Mouse (Mus musculus) MEL (cell line): ENCODE results near the gene Gk2. TPM values are rescaled to one million over a fixed set of nuclear protein-coding genes. Genes with fewer than 3 reads are reported as not detected.

Experiments used
- DNase-seq: peaks from one replicate; pipeline ENCODE4 v3.0.0; 2011; ENCODE audit warnings: low read depth, low spot score
- H3K27ac ChIP-seq: 2 replicates; pipeline ENCODE4 v1.5.1; 2012; ENCODE audit warnings: low read depth, mild to moderate bottlenecking, control low read depth, low read length, moderate library complexity; ENCODE audit not compliant: control insufficient read depth
- H3K27me3 ChIP-seq, 2 experiments: fragments of 150-350 bp in 1 of 2; sonication (generic) in 1 of 2; 2 replicates each; pipeline ENCODE4 v1.6.1; 2012; ENCODE audit warnings: low read length in 2 of 2, mild to moderate bottlenecking in 2 of 2, improper control_type of control experiment in 1 of 2, moderate library complexity in 1 of 2; ENCODE audit not compliant: insufficient read depth in 2 of 2, control insufficient read depth in 1 of 2
- H3K36me3 ChIP-seq, 2 experiments: 2 replicates each; pipeline ENCODE4 v1.6.1; 2012 to 2014; ENCODE audit warnings: low read length in 2 of 2, improper control_type of control experiment in 1 of 2, inconsistent platforms in 1 of 2, mild to moderate bottlenecking in 1 of 2; ENCODE audit not compliant: insufficient read depth in 2 of 2, control insufficient read depth in 1 of 2
- H3K4me1 ChIP-seq, 2 experiments: fragments of 150-350 bp in 1 of 2; sonication (generic) in 1 of 2; 2 replicates each; pipeline ENCODE4 v1.6.1; 2012; ENCODE audit warnings: low read length in 2 of 2, improper control_type of control experiment in 1 of 2, mild to moderate bottlenecking in 1 of 2; ENCODE audit not compliant: insufficient read depth in 2 of 2, control insufficient read depth in 1 of 2
- H3K4me3 ChIP-seq, 2 experiments: fragments of 150-350 bp in 1 of 2; sonication (generic) in 1 of 2; 2 replicates each; pipeline ENCODE4 v1.5.1; 2012; ENCODE audit warnings: low read depth in 2 of 2, low read length in 2 of 2, mild to moderate bottlenecking in 2 of 2, moderate library complexity in 2 of 2, control low read depth in 1 of 2, improper control_type of control experiment in 1 of 2; ENCODE audit not compliant: control insufficient read depth in 1 of 2, insufficient read depth in 1 of 2
- H3K79me2 ChIP-seq: 2 replicates; pipeline ENCODE4 v1.6.1; 2012; ENCODE audit warnings: mild to moderate bottlenecking, low read length, moderate library complexity; ENCODE audit not compliant: control insufficient read depth, poor library complexity, insufficient read depth
- H3K9ac ChIP-seq: 2 replicates; pipeline ENCODE4 v1.6.1; 2012; ENCODE audit warnings: low read depth, mild to moderate bottlenecking, control low read depth, low read length, moderate library complexity; ENCODE audit not compliant: control insufficient read depth, poor library complexity, severe bottlenecking
- H3K9me3 ChIP-seq: fragments of 150-350 bp; sonication (generic); replicated peaks from 2 replicates; pipeline ENCODE4 v1.6.1; 2012; ENCODE audit warnings: mild to moderate bottlenecking, low read length, improper control_type of control experiment, moderate library complexity; ENCODE audit not compliant: insufficient read depth
- CHD1 ChIP-seq: IDR thresholded peaks from 2 replicates; pipeline ENCODE4 v1.6.1; 2012; ENCODE audit warnings: low read depth, mild to moderate bottlenecking, inconsistent platforms, low read length, improper control_type of control experiment
- CTCF ChIP-seq, 3 experiments: IDR thresholded peaks in 2 of 3; conservative IDR thresholded peaks in 1 of 3; 2 replicates each; pipeline ENCODE4 v1.5.1; 2011 to 2012; ENCODE audit warnings: low read length in 3 of 3, low read depth in 2 of 3, mild to moderate bottlenecking in 2 of 3, improper control_type of control experiment in 1 of 3, inconsistent platforms in 1 of 3, mixed read lengths in 1 of 3, moderate library complexity in 1 of 3; ENCODE audit not compliant: control insufficient read depth in 1 of 3, insufficient read depth in 1 of 3, poor library complexity in 1 of 3, severe bottlenecking in 1 of 3
- E2F4 ChIP-seq: IDR thresholded peaks from 2 replicates; pipeline ENCODE4 v1.6.1; 2011; ENCODE audit warnings: low read depth, low read length, improper control_type of control experiment, borderline replicate concordance
- ELF1 ChIP-seq: IDR thresholded peaks from 2 replicates; pipeline ENCODE4 v1.6.1; 2014; ENCODE audit warnings: low read depth, mild to moderate bottlenecking, inconsistent platforms, low read length, improper control_type of control experiment, moderate library complexity
- EP300 ChIP-seq, 2 experiments: IDR thresholded peaks; 2 replicates each; pipeline ENCODE4 v1.6.1; 2011; ENCODE audit warnings: improper control_type of control experiment in 2 of 2, low read length in 2 of 2, low read depth in 1 of 2, mild to moderate bottlenecking in 1 of 2
- ETS1 ChIP-seq: IDR thresholded peaks from 2 replicates; pipeline ENCODE4 v1.6.1; 2012; ENCODE audit warnings: low read depth, mild to moderate bottlenecking, inconsistent platforms, low read length, improper control_type of control experiment, moderate library complexity
- GATA1 ChIP-seq: IDR thresholded peaks from 2 replicates; pipeline ENCODE4 v1.6.1; 2011; ENCODE audit warnings: low read depth, low read length, improper control_type of control experiment
- MAFK ChIP-seq: IDR thresholded peaks from 2 replicates; pipeline ENCODE4 v1.6.1; 2011; ENCODE audit warnings: low read depth, mild to moderate bottlenecking, low read length, improper control_type of control experiment, borderline replicate concordance
- MAX ChIP-seq: IDR thresholded peaks from 2 replicates; pipeline ENCODE4 v1.6.1; 2011; ENCODE audit warnings: low read length, improper control_type of control experiment
- MAZ ChIP-seq: IDR thresholded peaks from 2 replicates; pipeline ENCODE4 v1.6.1; 2012; ENCODE audit warnings: low read depth, mild to moderate bottlenecking, inconsistent platforms, low read length, improper control_type of control experiment
- MYB ChIP-seq: IDR thresholded peaks from 2 replicates; pipeline ENCODE4 v1.6.1; 2011; ENCODE audit warnings: mild to moderate bottlenecking, low read depth, low read length, improper control_type of control experiment
- NELFE ChIP-seq: IDR thresholded peaks from 2 replicates; pipeline ENCODE4 v1.6.1; 2011; ENCODE audit warnings: low read depth, low read length, improper control_type of control experiment
- POLR2AphosphoS2 ChIP-seq: IDR thresholded peaks from 2 replicates; pipeline ENCODE4 v1.6.1; 2011; ENCODE audit warnings: low read length, improper control_type of control experiment
- POLR2AphosphoS5 ChIP-seq: IDR thresholded peaks from 2 replicates; pipeline ENCODE4 v1.6.1; 2012; ENCODE audit warnings: low read depth, borderline replicate concordance, mild to moderate bottlenecking, inconsistent platforms, low read length, moderate library complexity, mixed read lengths
- RCOR1 ChIP-seq: IDR thresholded peaks from 2 replicates; pipeline ENCODE4 v1.6.1; 2012; ENCODE audit warnings: low read depth, mild to moderate bottlenecking, inconsistent platforms, low read length, improper control_type of control experiment
- SIN3A ChIP-seq: IDR thresholded peaks from 2 replicates; pipeline ENCODE4 v1.6.1; 2012; ENCODE audit warnings: low read length, improper control_type of control experiment, inconsistent platforms
- TCF12 ChIP-seq: IDR thresholded peaks from 2 replicates; pipeline ENCODE4 v1.6.1; 2014; ENCODE audit warnings: low read depth, mild to moderate bottlenecking, inconsistent platforms, low read length, improper control_type of control experiment, moderate library complexity
- UBTF ChIP-seq: IDR thresholded peaks from 2 replicates; pipeline ENCODE4 v1.6.1; 2012; ENCODE audit warnings: low read depth, mild to moderate bottlenecking, inconsistent platforms, low read length, improper control_type of control experiment, moderate library complexity, borderline replicate concordance; ENCODE audit not compliant: insufficient read depth
- USF1 ChIP-seq: IDR thresholded peaks from 2 replicates; pipeline ENCODE4 v1.6.1; 2014; ENCODE audit warnings: low read depth, mild to moderate bottlenecking, inconsistent platforms, low read length, improper control_type of control experiment, moderate library complexity
- USF2 ChIP-seq, 2 experiments: IDR thresholded peaks; 2 replicates each; pipeline ENCODE4 v1.6.1; 2011 to 2012; ENCODE audit warnings: improper control_type of control experiment in 2 of 2, low read length in 2 of 2, borderline replicate concordance in 1 of 2, inconsistent platforms in 1 of 2, low read depth in 1 of 2, mild to moderate bottlenecking in 1 of 2; ENCODE audit not compliant: insufficient read depth in 1 of 2
- ZMIZ1 ChIP-seq: IDR thresholded peaks from 2 replicates; pipeline ENCODE4 v1.6.1; 2012; ENCODE audit warnings: low read depth, mild to moderate bottlenecking, inconsistent platforms, low read length, improper control_type of control experiment, moderate library complexity
- polyA plus RNA-seq, 2 experiments: library from polyadenylated mRNA; stranded (reverse) in 1 of 2; unstranded in 1 of 2; fragments of >175 nt in 1 of 2; fragments of >200 nt in 1 of 2; gene quantifications; 2 replicates each; pipeline versions ENCODE4 v1.2.1 to v1.2.4; 2012; ENCODE audit warnings: low replicate concordance in 2 of 2, low read depth in 1 of 2; ENCODE audit not compliant: insufficient read length in 2 of 2, insufficient read depth in 1 of 2, missing spikeins in 1 of 2
- total RNA-seq: library from RNA; depleted of rRNA; stranded (reverse); fragments of 300-350 nt; gene quantifications from 2 replicates; pipeline ENCODE4 v1.2.3, GENCODE M21; 2012

Gene Gk2
- total and polyA plus RNA-seq, 3 experiments, result not detected

- no peaks in the 10 kb centered on the region for H3K27me3 ChIP-seq
- no peak overlapping the region for H3K9ac ChIP-seq
- no peak overlapping the region for H3K4me3 ChIP-seq
- H3K9me3 ChIP-seq, result no peaks in the 10 kb centered on the region
- H3K27ac ChIP-seq, result no peak overlapping the region
- no peaks in the 10 kb centered on the region for H3K79me2 ChIP-seq
- no peaks in the 10 kb centered on the region for H3K36me3 ChIP-seq
- TF ChIP-seq GATA1, result no peak
- no peak for TF ChIP-seq SIN3A
- no peak for TF ChIP-seq USF2 (IDR thresholded peaks at IDR 0.05; ENCODE audit: borderline replicate concordance in 1 of 2, insufficient read depth in 1 of 2, low read depth in 1 of 2, low read length in 2 of 2)
- TF ChIP-seq POLR2AphosphoS2, result no peak
- TF ChIP-seq E2F4, result no peak
- no peak for TF ChIP-seq UBTF
- TF ChIP-seq EP300 (IDR thresholded peaks at IDR 0.05; ENCODE audit: low read depth in 1 of 2, low read length in 2 of 2), result no peak
- no peak for TF ChIP-seq MAFK
- TF ChIP-seq CTCF (IDR thresholded peaks at IDR 0.05 in 2 of 3, conservative IDR thresholded peaks at IDR 0.05 in 1 of 3; ENCODE audit: control insufficient read depth in 1 of 3, insufficient read depth in 1 of 3, low read depth in 2 of 3, low read length in 3 of 3, poor library complexity in 1 of 3, severe bottlenecking in 1 of 3), result no peak
- no peak for TF ChIP-seq RCOR1
- DNase-seq, result no peak
- H3K4me1 ChIP-seq, result no peaks in the 10 kb centered on the region
Measured at GRCm38 (mm10) chr5:97465956-97466355, 9.1 kb upstream of the Gk2 start.

- Histone ChIP-seq H3K36me3 (no peaks in the 10 kb centered on the region), H3K4me1 (no peaks in the 10 kb centered on the region), H3K27me3 (no peaks in the 10 kb centered on the region), H3K9me3 (no peaks in the 10 kb centered on the region), H3K79me2 (no peaks in the 10 kb centered on the region), H3K4me3 (no peak overlapping the region), H3K9ac (no peak overlapping the region)
- no peak for TF ChIP-seq MYB
- TF ChIP-seq, all 39 proteins: peak for 0
- no peak for DNase-seq
- H3K27ac ChIP-seq, result no peak overlapping the region
Measured at GRCm38 (mm10) chr5:97462856-97463255, 6.0 kb upstream of the Gk2 start.

- no peaks in the 10 kb centered on the region for H3K79me2 ChIP-seq
- H3K27me3 ChIP-seq, result no peaks in the 10 kb centered on the region
- no peaks in the 10 kb centered on the region for H3K4me1 ChIP-seq
- DNase-seq, result no peak
- H3K36me3 ChIP-seq, result no peaks in the 10 kb centered on the region
- no peak overlapping the region for H3K9ac ChIP-seq
- H3K27ac ChIP-seq, result no peak overlapping the region
- no peak overlapping the region for H3K4me3 ChIP-seq
- H3K9me3 ChIP-seq, result no peaks in the 10 kb centered on the region
- TF ChIP-seq ETS1, result no peak
- no peak for TF ChIP-seq ZMIZ1
- TF ChIP-seq CHD1, result no peak
- no peak for TF ChIP-seq SIN3A
- no peak for TF ChIP-seq MAX
- no peak for TF ChIP-seq POLR2AphosphoS5
- TF ChIP-seq MAZ, result no peak
- no peak for TF ChIP-seq NELFE
- no peak for TF ChIP-seq ELF1
- no peak for TF ChIP-seq POLR2AphosphoS2
- TF ChIP-seq TCF12, result no peak
- TF ChIP-seq USF1, result no peak
- no peak for TF ChIP-seq MAFK
- no peak for TF ChIP-seq USF2 (IDR thresholded peaks at IDR 0.05; ENCODE audit: borderline replicate concordance in 1 of 2, insufficient read depth in 1 of 2, low read depth in 1 of 2, low read length in 2 of 2)
Measured at GRCm38 (mm10) chr5:97451451-97451850, 5.4 kb downstream of the Gk2 start.
